Mouse (Mus musculus) gastrocnemius, adult 18-20 months (tissue): ENCODE measurements around the gene Cog8. TPM values are rescaled to one million over a fixed set of nuclear protein-coding genes. Genes with fewer than 3 reads are reported as not detected.
"Not testable (repeated sequence)": the region's sequence is repeated elsewhere in the genome, so short reads cannot be mapped to it uniquely, and the experiment has no call there.

Source experiments
- DNase-seq: peaks from one replicate; pipeline ENCODE4 v3.0.0; 2021; ENCODE audit warnings: low spot score
- microRNA-seq: library from miRNA; unstranded; fragments of <30 nt; microRNA quantifications from one replicate; pipeline ENCODE4 v1.2.0, GENCODE M21; 2021
- total RNA-seq, 2 experiments: library from RNA; stranded (reverse); gene quantifications; 2 replicates each; pipeline ENCODE4 v1.2.3; 2021

Gene Cog8
- total RNA-seq, 2 experiments from 2014 or later = 18.0 to 18.2 TPM

DNA sequence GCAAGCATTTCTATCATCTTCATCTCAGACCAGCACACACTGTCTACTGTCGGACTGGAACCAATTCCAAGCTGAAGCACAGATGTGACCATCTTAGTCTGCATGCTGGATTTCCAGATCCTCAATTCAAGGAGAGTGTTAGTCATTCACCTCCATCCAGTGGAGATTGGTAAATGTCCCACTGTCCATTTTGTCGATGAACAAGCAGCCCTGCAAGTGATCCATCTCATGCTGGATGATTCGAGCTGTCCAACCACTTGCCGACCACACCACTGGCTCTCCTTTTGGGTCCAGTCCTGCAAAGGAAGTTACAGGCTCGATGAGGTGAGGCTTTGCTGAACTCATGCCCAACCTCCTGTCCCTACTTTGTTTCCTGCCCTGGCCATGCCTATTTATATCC, 9.5 kb downstream of the Cog8 start:
- DNase-seq = no peak

DNA sequence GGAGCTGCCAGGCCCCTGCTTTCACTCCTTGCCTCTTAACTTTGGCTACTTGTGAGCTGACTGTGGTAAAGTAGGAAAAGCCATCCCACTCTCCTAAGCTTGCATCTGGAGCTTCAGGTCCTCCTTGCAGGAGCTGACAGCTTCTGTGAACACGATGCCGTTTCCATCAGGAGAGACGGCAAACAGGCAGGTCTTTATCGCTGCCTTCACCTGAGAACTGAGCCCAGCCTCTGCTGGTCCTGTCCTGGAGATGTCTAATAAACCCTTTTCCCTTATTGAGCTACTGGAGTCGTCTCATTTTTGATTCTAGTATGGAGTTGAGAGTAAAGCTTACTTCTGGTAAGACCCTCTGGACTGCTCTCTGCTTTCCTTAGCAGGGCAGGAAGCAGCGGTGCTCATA, 11.0 kb downstream of the Cog8 start:
- no peak for DNase-seq

GRCm38 (mm10) chr8:107040632-107041031, 15.9 kb downstream of the Cog8 start:
- DNase-seq = no peak

- DNase-seq = no peak
Observed at GRCm38 (mm10) chr8:107036626-107037025, 19.9 kb downstream of the Cog8 start.

- no peak for DNase-seq
Observed at GRCm38 (mm10) chr8:107035641-107036040, 20.8 kb downstream of the Cog8 start.

- DNase-seq = not testable (repeated sequence)
Observed at GRCm38 (mm10) chr8:107033609-107034008, 22.9 kb downstream of the Cog8 start.

GRCm38 (mm10) chr8:107031577-107032090, 24.9 kb downstream of the Cog8 start:
- DNase-seq = no peak

DNA sequence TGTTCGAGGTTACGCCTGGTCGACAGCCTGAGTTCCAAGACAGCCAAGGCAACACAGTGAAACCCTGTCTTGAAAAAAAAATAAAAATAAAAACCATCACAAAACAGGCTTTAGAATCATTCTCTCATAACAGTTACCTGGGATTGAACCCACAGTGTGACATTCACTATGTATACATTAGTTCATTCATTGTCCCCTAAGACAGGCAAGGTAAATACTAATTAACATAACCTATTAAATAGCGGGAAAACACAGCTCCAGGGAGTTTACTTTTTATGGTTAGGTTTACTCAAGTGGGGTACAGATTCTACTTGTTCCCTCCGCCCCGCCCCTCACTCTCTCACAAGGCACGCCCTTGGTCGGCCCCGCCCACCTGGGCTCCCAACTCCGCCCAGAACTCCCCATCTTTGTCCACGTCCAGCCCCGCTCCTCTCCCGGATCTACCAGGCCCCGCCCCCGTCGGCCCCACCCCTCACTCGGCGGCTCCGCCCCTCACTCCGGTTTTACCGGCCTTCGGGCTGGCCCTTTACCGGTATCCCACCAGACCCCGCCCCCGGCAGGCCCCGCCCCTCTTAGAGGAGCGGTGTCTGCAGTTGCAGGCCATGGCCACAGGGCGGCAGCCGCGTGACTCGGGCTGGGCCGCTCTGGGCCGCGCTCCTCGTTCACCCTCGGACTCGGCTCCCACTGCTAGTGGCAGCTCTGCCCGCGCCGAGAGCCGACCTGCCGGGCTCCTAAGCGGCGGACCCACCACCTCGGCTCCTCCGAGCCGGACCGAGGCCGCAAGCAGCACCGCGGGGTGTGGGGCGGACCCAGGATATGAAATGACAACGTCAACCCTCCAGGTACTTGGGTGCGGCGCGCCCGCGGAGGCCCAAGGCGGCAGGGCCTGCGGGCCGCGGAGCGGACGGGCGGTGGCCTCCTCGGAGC, 25.6 kb downstream of the Cog8 start, which contains the start of gene Vps4a:
TSS of gene Vps4a (plus strand) at position 573 of the 927 bp plus-strand sequence.
- DNase-seq = peak; percentile 98

- DNase-seq = no peak
Observed at GRCm38 (mm10) chr8:107030058-107030457, 26.4 kb downstream of the Cog8 start.

DNA sequence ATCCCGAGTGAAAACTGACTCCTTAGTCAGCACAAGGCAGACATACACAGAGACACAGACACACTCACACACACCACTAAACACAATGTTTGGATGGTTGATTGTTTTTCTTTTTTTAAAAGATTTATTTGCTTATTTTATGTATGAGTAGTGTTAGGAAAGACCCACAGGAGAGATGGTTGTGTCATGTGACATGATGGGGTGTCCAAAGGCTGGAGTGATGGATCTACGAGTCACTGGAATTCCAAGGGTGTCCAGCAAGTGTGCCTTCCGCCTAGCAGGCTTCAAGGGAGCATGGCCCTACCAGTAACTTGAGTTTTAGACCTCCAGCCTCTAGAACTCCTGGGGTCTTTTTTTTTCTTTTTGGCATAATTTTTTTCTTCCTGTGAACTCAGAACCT, 27.2 kb downstream of the Cog8 start:
- no peak for DNase-seq

- no peak for DNase-seq
Observed at GRCm38 (mm10) chr8:107023479-107023878, 33.0 kb downstream of the Cog8 start.

DNA sequence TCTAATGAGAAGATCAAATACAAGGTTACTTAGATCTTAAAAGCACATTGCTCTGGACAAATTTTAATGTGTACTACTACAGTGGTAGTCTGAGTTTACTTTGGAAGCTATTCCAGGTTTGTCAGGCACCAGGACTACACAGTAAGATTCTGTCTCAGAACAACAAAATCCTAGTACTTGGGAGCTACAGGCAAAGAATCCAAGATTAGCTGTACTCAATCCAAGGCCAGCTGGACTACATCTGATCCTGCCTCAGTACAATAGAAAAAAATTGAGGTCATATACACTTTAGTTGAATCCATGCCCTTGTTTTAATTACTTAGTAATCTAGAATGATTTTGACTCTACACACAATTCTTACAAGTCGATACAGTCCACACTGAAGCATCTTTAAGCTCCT, 41.6 kb downstream of the Cog8 start:
- DNase-seq = no peak

GRCm38 (mm10) chr8:107012666-107013065, 43.8 kb downstream of the Cog8 start:
- DNase-seq = no peak

DNA sequence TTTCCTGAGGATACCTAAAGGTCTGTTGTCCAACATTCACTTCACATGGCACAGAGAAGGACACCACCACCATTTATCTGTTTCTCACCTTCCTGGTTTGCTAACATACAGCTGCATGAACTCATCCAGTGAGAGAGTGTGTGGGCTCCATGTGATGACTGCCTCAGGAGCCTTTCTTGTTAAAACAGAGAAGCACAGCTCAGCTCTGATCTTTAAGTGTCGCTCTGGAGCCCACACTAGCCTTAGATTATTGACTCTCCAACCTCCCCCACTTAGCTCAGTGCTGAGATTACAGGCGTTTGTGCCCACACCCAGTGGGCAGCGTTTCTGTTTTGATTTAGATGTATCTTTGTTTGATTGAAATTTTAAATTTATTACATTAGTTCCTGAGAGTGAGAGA, 48.7 kb downstream of the Cog8 start:
- DNase-seq = no peak

DNA sequence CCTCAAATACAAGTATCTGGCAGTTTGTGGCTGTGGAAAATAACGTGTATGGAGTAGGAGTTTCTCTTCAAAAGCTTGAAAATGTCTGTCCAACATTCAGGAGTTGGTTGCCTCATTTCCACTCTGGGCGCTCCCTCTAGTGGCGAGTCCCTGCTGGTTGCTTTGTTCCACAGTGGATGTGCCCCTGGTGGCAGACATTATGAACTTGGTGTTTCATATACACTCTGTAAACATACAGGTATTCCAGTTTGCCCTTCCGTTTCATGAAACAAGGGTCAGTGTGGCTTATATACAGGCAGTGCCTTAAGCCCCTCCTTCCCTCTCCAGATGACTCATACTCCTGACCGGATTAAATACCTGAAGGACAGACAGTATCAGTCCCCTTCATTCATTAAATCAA, 54.0 kb downstream of the Cog8 start:
- DNase-seq = peak; percentile 91

- peak; percentile 78 for DNase-seq
Observed at GRCm38 (mm10) chr8:106999068-106999467, 57.4 kb downstream of the Cog8 start.

- DNase-seq = no peak
Observed at GRCm38 (mm10) chr8:106997416-106997815, 59.1 kb downstream of the Cog8 start.

GRCm38 (mm10) chr8:106996339-106996738, 60.1 kb downstream of the Cog8 start:
- not testable (repeated sequence) for DNase-seq

Small RNAs within 50 kb of the gene (microRNA-seq; reads per million reads assigned to microRNA genes)
- 7.2 reads per million, percentile 18 among the genes with 10 or more reads in this experiment for gene Mir7075

Other genes starting within 250 kb of the Cog8 start
- gene Has3, start 186.4 kb downstream of the Cog8 start, total RNA-seq = under 1 TPM; 0.37 to 0.57 TPM
- 10 to 100 TPM; 20.7 to 21.8 TPM for gene Utp4, start 163.1 kb downstream of the Cog8 start, total RNA-seq
- 1 to 10 TPM; 4.1 to 4.2 TPM for gene Sntb2, start 120.9 kb downstream of the Cog8 start, total RNA-seq
- 10 to 100 TPM; 62.2 to 71.0 TPM for gene Vps4a, start 25.5 kb downstream of the Cog8 start, total RNA-seq
- gene Pdf, start 8.1 kb downstream of the Cog8 start, total RNA-seq = 10 to 100 TPM; 42.5 to 45.4 TPM
- gene Nip7, start 188 bp upstream of the Cog8 start, total RNA-seq = 10 to 100 TPM; 16.5 to 18.0 TPM
- gene Tmed6, start 9.0 kb upstream of the Cog8 start, total RNA-seq = not detected
- gene Terf2, start 39.9 kb upstream of the Cog8 start, total RNA-seq = 10 to 100 TPM; 11.5 to 13.9 TPM
- gene Cyb5b, start 94.0 kb upstream of the Cog8 start, total RNA-seq = 10 to 100 TPM; 33.2 to 38.3 TPM
- 10 to 100 TPM; 16.4 to 23.6 TPM for gene Nfat5, start 236.8 kb upstream of the Cog8 start, total RNA-seq